Mouse (Mus musculus) right cerebral cortex, postnatal 36 days (tissue): ENCODE results near the gene Slc9a1.
A peak's percentile ranks its signal among the peaks of the same experiment; 100 is the strongest.

Source experiments
- DNase-seq, 2 experiments: peaks; one replicate each; pipeline ENCODE4 v3.0.0; 2022; ENCODE audit warnings: low spot score in 2 of 2, mixed read lengths in 1 of 2

The Slc9a1 gene

GRCm38 (mm10) chr4:133402011-133402410 lies 32.5 kb downstream of the Slc9a1 start:
- DNase-seq, result no peak

- no peak for DNase-seq
Measured at GRCm38 (mm10) chr4:133403611-133404228, 34.2 kb downstream of the Slc9a1 start.

- no peak for DNase-seq
Measured at GRCm38 (mm10) chr4:133404256-133404655, 34.8 kb downstream of the Slc9a1 start.

- DNase-seq, result no peak
Measured at GRCm38 (mm10) chr4:133406313-133407056, 37.0 kb downstream of the Slc9a1 start.

- DNase-seq, result no peak
Measured at GRCm38 (mm10) chr4:133407114-133407787, 37.7 kb downstream of the Slc9a1 start.

GRCm38 (mm10) chr4:133408006-133408405 lies 38.5 kb downstream of the Slc9a1 start:
- DNase-seq, result no peak

- DNase-seq, result no peak
Measured at GRCm38 (mm10) chr4:133410994-133411393, 41.5 kb downstream of the Slc9a1 start.

- DNase-seq, result no peak
Measured at GRCm38 (mm10) chr4:133412096-133412495, 42.6 kb downstream of the Slc9a1 start.

GRCm38 (mm10) chr4:133412575-133413540 lies 43.4 kb downstream of the Slc9a1 start:
- no peak for DNase-seq

- no peak for DNase-seq
Measured at GRCm38 (mm10) chr4:133413617-133414016, 44.1 kb downstream of the Slc9a1 start.

- DNase-seq, result no peak
Measured at GRCm38 (mm10) chr4:133414920-133415319, 45.4 kb downstream of the Slc9a1 start.

- DNase-seq, result no peak
Measured at GRCm38 (mm10) chr4:133419312-133420004, 50.0 kb downstream of the Slc9a1 start.

- DNase-seq, result no peak
Measured at GRCm38 (mm10) chr4:133421989-133422388, 52.5 kb downstream of the Slc9a1 start.

- no peak for DNase-seq
Measured at GRCm38 (mm10) chr4:133422601-133423000, 53.1 kb downstream of the Slc9a1 start.

GRCm38 (mm10) chr4:133423108-133423507 lies 53.6 kb downstream of the Slc9a1 start:
- no peak for DNase-seq

GRCm38 (mm10) chr4:133423691-133424090 lies 54.2 kb downstream of the Slc9a1 start:
- no peak for DNase-seq

- DNase-seq, result peak in 1 of 2 experiments; percentile 54
Measured at GRCm38 (mm10) chr4:133424100-133424499, 54.6 kb downstream of the Slc9a1 start.

GRCm38 (mm10) chr4:133426141-133426540 lies 56.6 kb downstream of the Slc9a1 start:
- no peak for DNase-seq

GRCm38 (mm10) chr4:133431508-133431907 lies 62.0 kb downstream of the Slc9a1 start:
- DNase-seq, result no peak

GRCm38 (mm10) chr4:133432560-133433171 lies 63.2 kb downstream of the Slc9a1 start:
- peak; percentile 30 to 56 for DNase-seq
